Mouse (Mus musculus): ENCODE results near the gene Camta1.

The Camta1 gene

DNA sequence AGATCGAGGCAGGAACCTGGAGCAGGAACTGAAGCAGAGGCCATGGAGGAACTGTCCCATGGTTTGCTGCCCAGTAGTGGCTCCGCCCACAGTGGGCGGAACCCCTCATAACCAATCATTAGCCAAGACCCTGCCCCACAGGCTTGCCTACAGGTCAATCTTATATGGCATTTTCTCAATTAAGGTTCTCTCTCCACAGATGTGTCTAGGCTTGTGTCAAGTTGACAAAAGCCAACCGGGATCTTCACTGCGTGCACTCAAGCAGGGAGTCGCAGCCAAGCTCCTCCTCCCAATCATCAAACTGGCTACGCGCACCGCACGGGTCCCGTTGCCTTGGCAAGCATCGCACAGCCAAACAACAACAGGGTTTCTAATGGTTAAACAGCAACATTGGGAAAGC lies 19.9 kb upstream of the Camta1 start:
- CTCF ChIA-PET = interaction anchor here in 1 of 4 experiments (2.1 to 2.5 kb wide), 2 partner anchors 12 to 20 kb away, joined by 7 to 8 read pairs; partner anchors contain the start of gene Camta1
- POLR2A ChIA-PET = interaction anchor here in 2 of 4 experiments (0.7 kb wide), 2 partner anchors 20 to 57 kb away, joined by 3 to 5 read pairs; partner anchors contain the start of gene Camta1 (in 1 of the 2)

DNA sequence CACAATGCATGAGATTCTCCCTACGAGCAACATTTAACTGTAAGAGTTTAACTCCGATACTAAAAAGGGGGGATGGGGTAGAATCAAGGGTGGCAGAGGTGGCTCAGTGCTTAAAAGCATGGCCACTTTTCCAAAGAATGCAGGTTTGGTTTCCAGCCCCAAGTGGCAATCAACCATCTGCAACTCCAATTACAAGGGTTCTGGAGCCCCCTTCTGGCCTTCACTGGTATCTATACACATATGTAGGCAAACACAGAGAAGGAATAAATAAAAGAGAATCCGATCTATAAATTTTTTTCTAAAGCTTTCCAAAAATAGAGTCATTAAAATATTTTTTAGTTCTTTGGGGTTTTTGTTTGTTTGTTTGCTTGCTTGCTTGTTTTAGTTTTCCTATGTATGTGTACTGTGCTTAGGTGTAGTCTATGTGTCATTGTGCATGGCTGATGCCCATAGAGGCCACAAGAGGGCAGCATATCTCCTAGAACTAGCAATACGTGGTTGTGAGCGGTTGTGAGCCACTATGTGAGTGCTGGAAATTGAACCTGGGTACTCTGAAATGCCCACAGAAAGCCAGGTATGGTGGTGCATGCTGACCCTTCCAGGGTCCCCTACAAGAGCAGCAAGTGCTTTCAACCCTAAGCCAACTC lies 18.5 kb upstream of the Camta1 start:
- CTCF ChIA-PET = interaction anchor here (0.5 to 2.5 kb wide), 13 partner anchors 14 to 1881 kb away, joined by 3 to 8 read pairs (median 4); partner anchors contain the start of gene Camta1 (in 1 of the 4)
- POLR2A ChIA-PET = interaction anchor here in 2 of 4 experiments (0.6 to 1.9 kb wide), 3 partner anchors 11 to 18 kb away, joined by 3 to 6 read pairs (median 4); partner anchors contain the start of gene Camta1 (in 1 of the 2)

DNA sequence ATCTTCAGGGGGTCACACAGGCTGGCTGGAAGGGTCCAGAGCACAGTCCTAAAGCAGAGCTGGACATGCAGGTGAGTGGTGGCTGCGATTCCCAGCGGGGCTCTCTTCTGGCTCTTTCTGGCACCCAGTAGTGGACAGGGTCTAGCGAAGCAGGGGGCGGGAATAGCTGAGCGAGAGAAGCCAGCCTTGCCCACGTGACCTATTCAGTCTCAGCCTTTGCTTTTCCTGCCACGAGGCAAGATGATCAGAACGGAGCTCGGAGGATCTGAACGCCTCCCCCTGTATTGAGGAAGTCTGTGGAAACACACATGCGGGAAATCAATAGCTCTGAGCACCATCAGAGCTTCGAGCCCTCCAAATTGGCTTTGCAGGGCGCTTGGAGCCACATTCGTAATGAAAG lies 14.7 kb upstream of the Camta1 start:
- ChIA-PET POLR2A (interaction anchor here in 2 of 4 experiments (0.5 to 2.1 kb wide), 2 partner anchors 14 to 258 kb away, joined by 3 to 9 read pairs; partner anchors contain the start of gene Camta1 (in 1 of the 2)), CTCF (interaction anchor here in 3 of 4 experiments (0.5 to 1.5 kb wide), 6 partner anchors 16 to 259 kb away, joined by 3 to 5 read pairs (median 3); partner anchors contain the start of gene Dnajc11 (in 1 of the 3))

DNA sequence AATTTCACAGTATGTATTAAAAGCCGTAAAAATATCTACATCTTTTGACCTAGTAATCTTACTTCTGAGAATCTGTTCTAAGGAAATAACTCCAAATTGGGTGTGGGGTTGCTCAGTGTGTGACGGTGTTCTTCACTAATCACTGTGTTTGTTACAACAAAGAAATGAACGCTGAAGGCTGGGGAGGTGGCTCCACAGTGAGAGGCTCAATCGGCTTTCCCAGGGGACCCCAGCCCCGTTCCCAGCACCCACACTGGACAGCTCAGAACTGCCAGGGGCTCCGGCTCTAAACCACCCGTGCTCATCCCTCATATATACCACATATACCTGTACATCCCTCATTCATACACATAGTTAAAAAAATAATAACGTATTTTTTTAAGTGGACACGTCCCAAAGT lies 1.8 kb upstream of the Camta1 start:
- CTCF ChIA-PET = interaction anchor here in 1 of 4 experiments (0.9 kb wide), 1 partner anchor 13 kb away, joined by 3 read pairs; no protein-coding TSS in a partner anchor

DNA sequence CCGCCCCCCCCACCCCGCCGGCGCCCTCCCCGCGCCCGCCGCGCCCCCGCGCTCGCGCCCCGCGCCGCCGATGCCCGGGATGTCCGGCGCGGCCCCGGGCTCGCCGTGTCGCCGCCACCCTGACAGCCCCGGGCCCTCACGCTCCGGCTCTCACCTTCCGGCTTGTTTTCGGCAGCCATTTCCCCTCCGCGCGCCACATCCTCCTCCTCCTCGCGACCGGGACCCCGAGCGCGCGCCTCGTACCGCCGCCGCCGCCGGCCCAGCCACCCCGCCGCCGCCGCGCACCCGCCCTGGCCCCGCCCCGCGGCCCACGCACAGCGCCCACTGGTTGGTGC lies 238 bp downstream of the Camta1 start:
- POLR2A ChIA-PET = interaction anchor here (0.5 to 2.4 kb wide), 44 partner anchors 9 to 804 kb away, joined by 3 to 35 read pairs (median 4); partner anchors contain the start of genes Tas1r1 (in 1 of the 4), Vamp3 (in 1 of the 4) and Zbtb48 (in 1 of the 4)
- CTCF ChIA-PET = interaction anchor here in 3 of 4 experiments (0.6 to 1.5 kb wide), 17 partner anchors 8 to 1700 kb away, joined by 3 to 8 read pairs (median 3); partner anchors contain the start of gene Dnajc11 (in 1 of the 3)

More for the DNA sequence above, 1.8 kb upstream of the Camta1 start:
- POLR2A ChIA-PET = interaction anchor here in 1 of 4 experiments (2.1 to 2.4 kb wide), 4 partner anchors 12 to 24 kb away, joined by 6 to 35 read pairs (median 8); no protein-coding TSS in a partner anchor

DNA sequence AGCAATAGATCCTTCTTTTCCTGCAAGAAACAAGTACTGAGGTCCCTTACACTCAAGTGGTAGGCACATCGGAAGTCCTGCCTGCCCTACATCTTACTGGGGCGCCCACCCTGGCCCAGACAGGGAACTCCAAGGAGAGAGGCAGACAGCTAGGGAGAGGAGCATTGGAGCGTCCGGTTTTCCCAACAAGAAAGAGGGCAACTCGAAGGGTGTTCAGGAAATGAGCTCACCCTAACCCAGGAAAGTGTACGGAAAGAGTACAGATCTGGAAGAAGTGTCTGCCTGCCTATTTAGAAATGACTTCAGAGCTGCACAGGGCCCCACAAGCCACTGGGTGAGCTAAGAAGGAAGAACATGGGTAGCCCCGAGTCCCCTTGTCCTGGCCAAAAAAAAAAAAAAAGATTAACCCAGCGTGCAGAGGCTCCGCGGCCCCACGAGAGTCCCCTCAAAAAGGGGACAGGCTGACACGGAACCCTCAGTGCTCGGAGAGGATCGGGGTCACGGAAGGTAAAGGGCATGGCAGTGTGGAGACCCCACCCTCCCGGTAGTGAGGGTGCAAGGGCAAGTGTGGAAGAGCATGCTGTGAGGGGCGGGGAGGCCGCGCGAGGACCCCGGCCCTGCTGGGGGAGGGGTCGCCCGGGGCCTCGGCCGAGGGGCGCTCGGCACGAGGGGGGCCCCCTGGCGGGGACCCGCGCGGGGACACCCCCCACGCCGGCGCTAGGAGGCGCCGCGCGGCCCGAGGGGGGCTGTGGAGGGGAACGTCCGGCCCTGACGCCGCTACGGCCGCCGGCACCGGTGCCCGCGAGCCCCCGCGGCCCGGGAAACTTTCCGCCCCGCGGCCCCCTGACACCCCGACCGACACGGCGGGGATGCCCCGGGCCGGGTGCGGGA lies 990 bp downstream of the Camta1 start:
- CTCF ChIA-PET = interaction anchor here (0.6 to 1.6 kb wide), 14 partner anchors 8 to 1419 kb away, joined by 3 to 16 read pairs (median 5); partner anchors contain the start of gene Dnajc11 (in 1 of the 4)
- POLR2A ChIA-PET = interaction anchor here in 3 of 4 experiments (0.6 to 2.0 kb wide), 7 partner anchors 9 to 195 kb away, joined by 3 to 7 read pairs (median 3); no protein-coding TSS in a partner anchor

DNA sequence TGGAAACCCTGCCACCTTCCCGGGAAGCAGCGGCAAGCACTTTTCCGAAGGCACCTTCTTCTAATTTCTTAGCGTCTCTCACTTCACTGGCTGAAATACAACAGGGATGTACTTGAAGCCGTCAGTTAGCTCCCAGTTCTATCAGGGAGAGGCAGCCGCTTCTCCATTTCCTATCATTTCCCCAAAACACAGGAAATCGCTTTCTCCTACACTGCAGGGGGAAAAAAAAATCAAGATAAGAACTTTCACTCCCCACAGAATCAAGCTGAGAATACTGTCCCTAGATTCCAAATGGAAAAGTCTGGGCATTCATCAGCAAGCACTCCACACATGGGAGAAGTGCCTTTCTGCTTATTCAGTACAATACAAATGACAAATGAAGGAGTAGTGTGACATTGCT lies 2.4 kb downstream of the Camta1 start:
- ChIA-PET POLR2A (interaction anchor here in 2 of 4 experiments (1.3 to 2.0 kb wide), 2 partner anchors 8 to 9 kb away, joined by 4 to 7 read pairs; no protein-coding TSS in a partner anchor), CTCF (no interaction called here)

DNA sequence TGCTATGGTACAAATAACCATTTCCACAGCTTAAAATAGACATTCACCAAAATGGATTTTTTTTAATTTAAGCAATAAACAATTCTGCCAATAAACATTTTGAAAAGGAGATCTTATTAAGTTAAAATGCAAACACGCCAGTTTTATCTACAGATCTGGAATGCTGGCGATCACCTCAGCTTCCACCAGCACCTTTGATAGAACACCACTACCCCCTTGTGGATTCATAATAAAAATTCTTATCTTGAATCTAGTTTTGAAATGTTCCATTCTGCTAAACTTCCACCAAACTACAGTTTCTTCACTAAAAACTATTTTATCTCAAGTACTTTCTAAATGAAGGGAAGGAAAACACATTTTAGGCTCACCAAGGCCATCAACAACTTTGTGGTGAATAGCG lies 7.7 kb downstream of the Camta1 start:
- CTCF ChIA-PET = interaction anchor here in 2 of 4 experiments (1.0 to 1.2 kb wide), 2 partner anchors 243 kb away, joined by 3 read pairs; no protein-coding TSS in a partner anchor
- POLR2A ChIA-PET = interaction anchor here in 2 of 4 experiments (1.2 to 4.5 kb wide), 3 partner anchors 8 to 16 kb away, joined by 3 to 35 read pairs (median 26); partner anchors contain the start of gene Camta1 (in 2 of the 2)

DNA sequence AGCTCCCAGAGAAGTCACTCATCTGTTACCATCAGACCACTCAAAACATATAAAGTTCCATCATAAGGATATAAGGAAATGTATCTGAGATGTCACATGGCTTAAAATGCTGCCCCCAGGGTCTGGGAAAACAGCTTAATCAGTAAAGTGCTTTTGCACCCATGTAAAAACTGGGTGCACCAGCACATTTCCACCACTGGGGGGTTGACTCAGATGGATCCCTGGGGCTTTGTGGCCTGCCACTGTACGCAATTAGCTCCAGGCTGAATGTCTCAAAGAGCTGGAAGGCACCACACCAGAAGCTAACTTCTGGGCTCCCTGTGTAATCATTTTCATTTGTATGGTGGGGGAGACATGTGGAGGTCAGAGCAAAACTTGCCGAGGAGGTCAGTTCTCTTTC lies 10.5 kb downstream of the Camta1 start:
- ChIA-PET CTCF (interaction anchor here (0.6 to 2.0 kb wide), 33 partner anchors 9 to 710 kb away, joined by 3 to 16 read pairs (median 3); partner anchors contain the start of gene Camta1 (in 1 of the 4)), POLR2A (interaction anchor here (0.6 to 4.5 kb wide), 17 partner anchors 8 to 1037 kb away, joined by 3 to 35 read pairs (median 3); partner anchors contain the start of gene Camta1 (in 3 of the 4))

DNA sequence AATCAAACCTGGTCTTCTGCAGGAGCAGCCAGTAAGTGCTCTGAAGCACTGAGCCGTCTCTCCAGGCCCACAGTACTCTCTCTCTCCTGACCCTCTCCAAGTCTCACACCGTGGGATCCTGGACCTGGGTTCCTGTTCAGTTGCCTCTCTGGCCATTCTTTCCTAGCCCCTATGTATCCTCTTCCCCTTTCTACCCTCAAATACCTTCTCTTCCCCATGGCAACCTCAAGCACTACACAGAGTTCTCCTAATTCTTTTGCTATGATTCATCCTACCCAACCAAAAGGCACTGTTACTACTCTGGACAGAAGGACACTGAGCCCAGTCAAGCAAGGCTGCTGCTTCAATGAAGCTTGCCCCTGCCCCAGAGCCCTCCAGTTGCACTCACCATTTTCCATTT lies 19.1 kb downstream of the Camta1 start:
- ChIA-PET CTCF (interaction anchor here in 1 of 4 experiments (0.6 kb wide), 1 partner anchor 1421 kb away, joined by 7 read pairs; no protein-coding TSS in a partner anchor), POLR2A (interaction anchor here in 2 of 4 experiments (1.4 to 1.6 kb wide), 2 partner anchors 9 to 19 kb away, joined by 3 to 4 read pairs; partner anchors contain the start of gene Camta1 (in 1 of the 2))

DNA sequence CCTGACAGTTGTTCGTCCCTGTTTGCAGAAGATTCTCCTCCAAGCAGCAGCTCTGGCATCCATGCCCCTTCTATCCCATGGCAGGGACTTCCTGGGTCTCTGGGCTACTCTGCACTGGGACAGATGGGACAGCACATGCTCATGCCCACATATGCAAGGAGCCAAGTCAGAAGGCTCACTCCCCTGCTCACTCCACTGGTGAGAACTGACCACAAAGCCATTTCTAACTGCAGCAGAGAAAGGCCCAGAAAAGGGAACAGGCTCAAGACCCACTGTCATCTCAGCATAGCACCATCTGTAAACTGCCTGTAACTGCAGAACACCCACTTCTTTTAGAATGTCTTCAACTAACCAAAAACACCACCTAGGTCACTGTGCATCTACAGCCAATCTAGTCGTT lies 23.2 kb downstream of the Camta1 start:
- ChIA-PET CTCF (no interaction called here), POLR2A (interaction anchor here in 2 of 4 experiments (1.0 to 1.8 kb wide), 2 partner anchors 16 to 24 kb away, joined by 3 read pairs; partner anchors contain the start of gene Camta1 (in 1 of the 2))

DNA sequence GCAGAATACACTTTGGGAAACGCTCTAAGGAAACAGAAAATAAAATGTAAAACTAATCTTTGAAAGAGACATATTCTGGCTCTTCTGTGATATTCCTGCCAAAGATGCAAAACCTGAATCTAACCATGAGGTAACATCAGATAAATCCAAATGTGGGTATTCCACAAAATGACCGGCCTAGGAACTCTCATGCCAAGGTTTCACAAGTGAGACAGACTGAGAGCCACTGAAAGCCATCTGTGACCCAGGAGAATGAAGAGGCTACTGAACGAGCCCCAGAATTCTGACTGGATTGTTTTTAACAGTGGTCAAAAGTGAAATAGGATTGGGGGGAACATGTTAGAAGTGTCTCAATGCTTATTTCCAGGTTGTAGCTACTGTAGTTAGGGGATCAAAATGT lies 25.8 kb downstream of the Camta1 start:
- CTCF ChIA-PET = interaction anchor here in 2 of 4 experiments (1.0 to 1.5 kb wide), 2 partner anchors 15 to 98 kb away, joined by 3 to 9 read pairs; partner anchors contain the start of gene Dnajc11 (in 1 of the 2)

DNA sequence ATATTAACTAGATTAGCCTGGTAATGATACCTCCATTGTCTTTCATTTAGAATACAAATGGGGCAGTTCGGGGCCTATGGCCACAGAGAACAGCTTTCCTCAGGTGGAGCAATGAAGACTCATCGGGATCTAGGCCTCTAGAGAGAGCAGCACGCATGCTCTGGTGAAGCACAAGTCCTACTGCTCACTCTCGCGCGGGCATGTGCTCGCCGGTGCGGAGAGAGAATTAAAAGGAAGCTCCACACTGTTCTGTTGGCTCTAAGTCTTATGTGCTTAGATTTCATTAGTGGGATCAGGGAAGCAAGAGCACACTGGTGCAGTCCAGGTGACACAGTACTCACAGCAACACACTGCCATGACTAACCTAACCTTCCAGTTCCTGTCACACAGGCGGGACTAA lies 27.1 kb downstream of the Camta1 start:
- POLR2A ChIA-PET = interaction anchor here in 2 of 4 experiments (0.7 to 1.3 kb wide), 3 partner anchors 14 to 473 kb away, joined by 3 to 4 read pairs (median 3); no protein-coding TSS in a partner anchor
- CTCF ChIA-PET = no interaction called here

More for the DNA sequence above, 25.8 kb downstream of the Camta1 start:
- POLR2A ChIA-PET = interaction anchor here in 1 of 4 experiments (1.2 to 1.3 kb wide), 2 partner anchors 16 to 26 kb away, joined by 3 read pairs; partner anchors contain the start of gene Camta1

DNA sequence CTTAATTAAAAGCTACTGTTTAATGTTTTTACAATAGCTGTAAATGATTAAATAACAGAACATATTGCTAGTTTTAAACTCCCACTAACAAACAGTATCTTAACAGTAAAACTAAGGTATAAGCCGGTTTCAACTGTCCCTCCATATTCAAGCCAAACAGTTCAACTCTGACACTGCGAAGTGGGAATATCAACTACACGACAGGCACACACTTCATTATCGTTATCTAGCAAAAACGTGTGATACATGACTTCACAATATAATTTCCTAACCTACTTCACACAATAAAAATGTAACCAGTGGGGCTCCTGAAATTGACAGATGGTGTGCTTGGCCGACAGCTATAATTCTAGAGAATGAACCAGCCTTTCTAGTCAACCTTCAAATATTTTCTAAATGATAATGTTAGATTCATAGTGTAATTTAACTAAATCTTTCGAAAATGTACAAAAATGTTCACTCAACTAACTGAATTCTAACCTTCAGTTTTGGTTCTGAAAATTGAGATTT lies 27.7 kb downstream of the Camta1 start:
- CTCF ChIA-PET = interaction anchor here in 1 of 4 experiments (0.7 kb wide), 1 partner anchor 68 kb away, joined by 5 read pairs; no protein-coding TSS in a partner anchor
- POLR2A ChIA-PET = interaction anchor here in 1 of 4 experiments (0.7 to 1.3 kb wide), 3 partner anchors 13 to 19 kb away, joined by 3 read pairs; no protein-coding TSS in a partner anchor

DNA sequence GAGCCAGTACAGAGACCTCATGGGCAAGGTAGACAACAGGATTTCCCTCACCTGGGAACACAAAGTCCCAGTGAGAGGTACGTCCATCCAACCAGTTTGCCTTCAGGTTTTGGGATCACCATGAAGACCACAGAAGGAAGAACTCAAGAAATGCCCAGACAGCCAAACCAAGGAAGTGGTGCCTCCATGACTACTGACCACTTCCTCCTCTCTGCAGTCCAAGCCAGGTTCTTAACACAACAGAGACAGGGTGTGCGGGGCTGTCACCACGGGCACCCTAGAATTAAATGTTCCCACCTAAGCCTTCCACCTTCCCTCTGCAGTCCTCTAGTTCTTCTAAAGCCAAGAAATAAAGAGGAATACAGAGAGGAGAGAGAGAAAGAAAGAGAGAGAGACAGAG lies 33.8 kb downstream of the Camta1 start:
- CTCF ChIA-PET = no interaction called here

DNA sequence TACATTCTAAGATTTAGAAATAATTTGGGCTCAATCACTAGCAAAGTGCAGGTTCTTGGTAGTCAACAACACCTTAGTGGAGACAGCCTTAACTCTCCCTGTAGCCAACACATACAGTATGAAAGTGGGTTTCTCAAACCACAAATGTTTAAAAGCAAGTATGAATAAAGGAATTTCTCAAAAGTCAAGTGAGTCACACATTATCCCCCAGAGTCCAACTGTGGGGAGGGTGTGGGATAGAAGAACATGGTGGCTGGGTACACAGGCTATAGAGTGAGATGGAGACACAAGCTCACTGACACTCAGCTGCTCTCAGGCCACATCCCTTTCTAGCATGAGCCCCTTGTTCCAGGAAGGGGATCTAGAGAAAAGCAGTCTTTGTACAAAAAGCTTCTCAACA lies 34.3 kb downstream of the Camta1 start:
- CTCF ChIA-PET = no interaction called here
- POLR2A ChIA-PET = interaction anchor here in 1 of 4 experiments (0.7 kb wide), 1 partner anchor 38 kb away, joined by 3 read pairs; no protein-coding TSS in a partner anchor

More for the DNA sequence above, 33.8 kb downstream of the Camta1 start:
- POLR2A ChIA-PET = interaction anchor here in 1 of 4 experiments (0.7 kb wide), 1 partner anchor 38 kb away, joined by 3 read pairs; no protein-coding TSS in a partner anchor

DNA sequence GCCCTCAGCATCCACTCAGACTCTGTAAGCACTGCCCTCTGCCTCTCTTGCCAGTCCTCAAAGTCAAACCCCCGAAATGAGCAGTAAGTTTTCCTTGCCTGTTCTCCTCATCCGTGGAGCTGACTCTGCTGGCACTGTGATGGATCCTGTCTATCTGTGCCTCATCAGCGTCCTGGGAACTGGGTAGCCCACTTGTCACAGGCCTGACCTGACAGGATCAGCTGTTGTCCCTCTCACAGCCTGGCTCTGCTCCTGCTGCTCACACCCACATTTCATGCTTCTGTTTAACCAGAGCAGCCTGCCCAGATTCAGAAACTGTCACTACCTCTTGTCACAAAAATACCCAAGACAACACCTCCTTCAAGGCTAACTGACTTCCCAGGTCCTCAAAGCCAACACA lies 37.7 kb downstream of the Camta1 start:
- POLR2A ChIA-PET = interaction anchor here in 1 of 4 experiments (1.3 kb wide), 1 partner anchor 27 kb away, joined by 3 read pairs; no protein-coding TSS in a partner anchor
- CTCF ChIA-PET = no interaction called here

Measured in embryonic stem cell, embryonic (primary cell).